Mouse (Mus musculus) forebrain, embryonic 14.5 days (tissue): Measurements from ENCODE around the gene Man1a. TPM values are rescaled to one million over a fixed set of nuclear protein-coding genes. Genes with fewer than 3 reads are reported as not detected.

Experiments used
- ATAC-seq: fragments of 200-750 bp; cut with Nextera tagmentation; 2 replicates; pipeline ENCODE4 v1.8.0; 2017; ENCODE audit warnings: mild to moderate bottlenecking, moderate library complexity
- DNase-seq: peaks from one replicate; pipeline ENCODE4 v3.0.0-alpha.2; 2015; ENCODE audit warnings: low spot score
- H3K27ac ChIP-seq: fragments of 300-500 bp; sonication (generic); 2 replicates; pipeline ENCODE4 v1.5.1; 2014; ENCODE audit warnings: low read depth, mild to moderate bottlenecking, control low read depth, low read length, moderate library complexity
- H3K27me3 ChIP-seq: fragments of 300-500 bp; sonication (generic); replicated peaks from 2 replicates; pipeline ENCODE4 v1.6.1; 2014; ENCODE audit warnings: low read length, control low read depth, mixed read lengths; ENCODE audit not compliant: control insufficient read depth, insufficient read depth
- H3K36me3 ChIP-seq: fragments of 300-500 bp; sonication (generic); 2 replicates; pipeline ENCODE4 v1.6.1; 2014; ENCODE audit warnings: low read length, control low read depth; ENCODE audit not compliant: control insufficient read depth, insufficient read depth
- H3K4me1 ChIP-seq: fragments of 300-500 bp; sonication (generic); 2 replicates; pipeline ENCODE4 v1.6.1; 2014; ENCODE audit warnings: antibody characterized with exemption, low read length, control low read depth; ENCODE audit not compliant: control insufficient read depth, insufficient read depth
- H3K4me2 ChIP-seq: fragments of 300-500 bp; sonication (generic); 2 replicates; pipeline ENCODE4 v1.6.1; 2014; ENCODE audit warnings: mild to moderate bottlenecking, control low read depth, low read length
- H3K4me3 ChIP-seq: fragments of 300-500 bp; sonication (generic); 2 replicates; pipeline ENCODE4 v1.5.1; 2014; ENCODE audit warnings: low read depth, low read length, control low read depth
- H3K9ac ChIP-seq: fragments of 300-500 bp; sonication (generic); 2 replicates; pipeline ENCODE4 v1.6.1; 2014; ENCODE audit warnings: mild to moderate bottlenecking, low read length, control low read depth, moderate library complexity
- H3K9me3 ChIP-seq: fragments of 300-500 bp; sonication (generic); replicated peaks from 2 replicates; pipeline ENCODE4 v1.6.1; 2016; ENCODE audit warnings: low read length, control low read depth, mixed read lengths; ENCODE audit not compliant: control insufficient read depth
- WGBS: fragments of 180-500 bp; shearing (Covaris S2); extraction: QIAGEN DNeasy Blood & Tissue Kit; methylation state at CpG from one replicate; pipeline ENCODE4 v1.1.7; 2014; 5-methylcytosine and 5-hydroxymethylcytosine counted together
- polyA plus RNA-seq: library from polyadenylated mRNA; unstranded; fragments of >200 nt; fragmentation: Nextera tagmentation; extraction: Ambion mirVana; gene quantifications from 2 replicates; pipeline ENCODE4 v1.2.1, GENCODE M21; 2014

Gene Man1a
- polyA plus RNA-seq, 1 experiment from 2014 or later, result 2.0 TPM

DNA sequence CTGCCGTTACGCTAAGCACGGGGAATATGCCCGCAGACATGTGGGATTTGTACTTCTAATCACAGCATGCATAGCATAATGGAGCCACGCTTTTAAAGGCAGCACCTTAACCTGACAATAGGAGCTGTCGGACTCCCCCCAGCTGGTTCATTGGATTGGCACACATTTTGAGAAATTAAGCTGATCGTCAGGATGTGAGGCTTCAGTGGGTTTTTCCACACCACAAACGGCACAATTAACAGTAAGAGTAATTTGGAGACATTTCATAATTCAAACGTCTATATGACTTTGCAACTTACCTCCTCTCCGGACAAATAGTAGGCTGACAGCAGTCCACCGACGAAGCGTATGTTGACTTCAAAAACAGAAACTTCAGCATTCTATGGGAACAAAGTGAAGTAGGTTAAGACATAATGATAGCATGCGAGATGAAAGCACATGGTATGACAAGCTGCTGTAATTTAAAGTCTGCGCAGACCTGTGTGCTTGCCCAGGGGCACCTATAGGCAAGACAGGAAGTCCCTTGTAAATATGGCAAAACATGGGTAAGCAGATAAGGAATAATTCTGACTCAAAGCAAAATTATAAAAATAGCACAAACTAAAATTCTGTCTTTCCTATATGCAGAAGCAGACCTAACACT lies 62.2 kb downstream of the Man1a start:
- 70% methylated on average over 15 of the region's 15 CpGs for WGBS
- no peak overlapping the region for H3K4me2 ChIP-seq

DNA sequence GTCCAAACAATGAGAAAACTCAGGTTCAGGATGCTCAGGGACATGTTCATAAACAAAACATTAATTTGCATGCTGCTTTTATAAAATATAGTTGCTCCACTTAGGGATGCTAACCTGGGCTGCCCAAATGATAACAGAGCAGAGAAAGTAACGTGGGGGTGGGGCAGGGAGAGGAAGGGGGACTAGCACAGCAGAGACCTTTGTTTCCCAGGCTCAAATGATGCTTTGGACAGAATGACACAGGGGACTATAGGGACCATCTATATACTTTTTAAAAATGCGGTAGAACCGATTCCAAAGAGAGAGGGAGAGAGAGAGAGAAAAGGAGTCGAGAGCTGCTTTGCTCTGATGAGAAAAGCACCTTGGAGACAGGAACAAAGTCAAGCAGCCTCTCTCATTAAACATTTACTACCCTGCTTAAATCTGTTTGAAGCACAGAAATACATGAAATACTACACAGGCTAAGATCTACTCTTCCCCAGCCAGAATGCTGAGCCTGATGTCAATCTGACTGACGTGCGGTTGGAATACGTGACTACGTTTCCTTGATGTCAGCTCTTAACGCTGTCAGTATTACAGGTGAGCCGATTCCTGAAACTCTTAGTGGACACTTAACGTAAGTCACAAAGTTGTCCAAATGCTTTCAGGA lies 63.1 kb downstream of the Man1a start:
- DNase-seq, result no peak
- H3K27me3 ChIP-seq, result no peaks in the 10 kb centered on the region

More for the DNA sequence above, 62.2 kb downstream of the Man1a start:
- DNase-seq, result no peak
- no peak for ATAC-seq
- Histone ChIP-seq H3K9ac (no peak overlapping the region), H3K27me3 (no peaks in the 10 kb centered on the region), H3K4me3 (no peak overlapping the region), H3K9me3 (no peaks in the 10 kb centered on the region), H3K4me1 (no peaks in the 10 kb centered on the region), H3K36me3 (no peaks in the 10 kb centered on the region), H3K27ac (no peak overlapping the region)

DNA sequence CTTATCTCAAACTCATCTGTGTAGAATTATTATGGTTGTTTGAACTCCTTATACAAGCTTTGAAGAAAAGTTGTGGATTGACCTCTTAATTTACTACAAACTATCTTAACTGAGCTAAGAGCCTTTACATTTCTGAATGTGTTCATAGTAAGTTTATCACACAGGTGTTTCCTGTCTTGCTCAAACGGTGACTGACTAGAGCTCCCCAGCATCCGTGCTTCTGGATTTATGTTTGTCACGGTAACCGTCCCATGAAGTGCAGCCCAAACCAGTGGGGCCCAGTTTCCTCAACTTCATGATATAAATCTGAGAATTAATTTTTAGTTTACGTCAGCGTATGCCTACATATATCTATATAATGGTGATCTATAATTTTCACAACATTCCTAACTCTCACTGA lies 67.3 kb downstream of the Man1a start:
- no peak overlapping the region for H3K9ac ChIP-seq
- no peaks in the 10 kb centered on the region for H3K4me1 ChIP-seq
- H3K27me3 ChIP-seq, result no peaks in the 10 kb centered on the region
- H3K4me2 ChIP-seq, result no peak overlapping the region
- no peaks in the 10 kb centered on the region for H3K9me3 ChIP-seq
- no peak overlapping the region for H3K27ac ChIP-seq
- 96% methylated on average over 6 of the region's 6 CpGs for WGBS
- ATAC-seq, result no peak
- no peak overlapping the region for H3K4me3 ChIP-seq
- no peaks in the 10 kb centered on the region for H3K36me3 ChIP-seq
- DNase-seq, result no peak

More for the DNA sequence above, 63.1 kb downstream of the Man1a start:
- ATAC-seq, result no peak
- Histone ChIP-seq H3K9ac (no peak overlapping the region), H3K36me3 (no peaks in the 10 kb centered on the region), H3K4me3 (no peak overlapping the region), H3K27ac (no peak overlapping the region), H3K4me1 (no peaks in the 10 kb centered on the region), H3K9me3 (no peaks in the 10 kb centered on the region), H3K4me2 (no peak overlapping the region)
- WGBS, result 82% methylated on average over 11 of the region's 11 CpGs

DNA sequence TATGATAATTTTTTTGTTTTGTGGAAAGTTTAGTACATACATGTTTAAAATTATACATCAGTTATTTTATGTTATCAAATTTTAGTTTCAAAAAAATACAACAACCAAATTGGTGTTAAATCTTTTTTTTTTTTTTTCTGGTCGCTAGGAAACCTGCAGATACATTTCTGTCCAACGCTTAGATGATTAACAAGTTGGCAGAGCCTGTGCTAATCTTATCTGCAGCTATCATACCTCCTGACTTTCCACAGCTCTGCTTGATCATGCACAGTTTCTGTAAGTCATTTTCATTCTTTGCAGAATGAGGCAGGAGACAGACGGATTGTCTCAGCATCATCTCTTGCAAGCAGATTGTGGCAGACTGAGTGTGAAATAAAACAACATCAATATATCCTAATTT lies 69.5 kb downstream of the Man1a start:
- Histone ChIP-seq H3K4me3 (no peak overlapping the region), H3K9ac (no peak overlapping the region), H3K27ac (no peak overlapping the region), H3K36me3 (no peaks in the 10 kb centered on the region), H3K27me3 (no peaks in the 10 kb centered on the region), H3K4me2 (no peak overlapping the region), H3K4me1 (no peaks in the 10 kb centered on the region), H3K9me3 (no peaks in the 10 kb centered on the region)
- ATAC-seq (no peak), DNase-seq (no peak)
- WGBS, result 89% methylated on average over 3 of the region's 3 CpGs

DNA sequence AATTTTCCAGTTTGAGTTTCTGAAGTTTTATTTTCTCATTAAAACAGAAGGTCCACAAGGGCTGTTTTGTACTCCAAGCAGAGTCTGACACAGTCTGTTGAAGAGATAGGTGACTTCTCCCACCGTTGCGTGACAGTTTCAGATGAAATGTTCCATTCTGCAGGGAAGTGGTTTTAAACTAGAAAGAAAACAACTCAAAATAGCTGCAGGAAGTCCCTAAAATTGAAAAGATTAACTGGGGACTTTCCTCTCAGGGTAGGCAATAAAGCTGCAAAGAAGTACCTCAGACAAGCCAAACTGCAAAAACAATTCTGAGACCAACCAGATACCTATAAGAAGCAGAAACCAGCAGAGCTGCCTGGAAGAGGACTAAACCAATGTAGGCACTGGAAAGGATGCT lies 70.6 kb downstream of the Man1a start:
- Histone ChIP-seq H3K9me3 (no peaks in the 10 kb centered on the region), H3K36me3 (no peaks in the 10 kb centered on the region), H3K27me3 (no peaks in the 10 kb centered on the region), H3K27ac (no peak overlapping the region), H3K4me3 (no peak overlapping the region), H3K4me1 (no peaks in the 10 kb centered on the region), H3K4me2 (no peak overlapping the region), H3K9ac (no peak overlapping the region)
- no peak for ATAC-seq
- 95% methylated on average over 2 of the region's 2 CpGs for WGBS
- DNase-seq, result no peak

GRCm38 (mm10) chr10:54002936-54003335 lies 73.5 kb downstream of the Man1a start:
- no peaks in the 10 kb centered on the region for H3K36me3 ChIP-seq
- DNase-seq (no peak), ATAC-seq (no peak)
- no peak overlapping the region for H3K4me3 ChIP-seq
- no peak overlapping the region for H3K9ac ChIP-seq
- H3K4me1 ChIP-seq, result no peaks in the 10 kb centered on the region
- no peak overlapping the region for H3K4me2 ChIP-seq
- 94% methylated on average over 2 of the region's 2 CpGs for WGBS
- no peaks in the 10 kb centered on the region for H3K9me3 ChIP-seq
- no peaks in the 10 kb centered on the region for H3K27me3 ChIP-seq
- no peak overlapping the region for H3K27ac ChIP-seq

- WGBS, result 96% methylated on average over 13 of the region's 13 CpGs
- Histone ChIP-seq H3K4me1 (no peaks in the 10 kb centered on the region), H3K9me3 (no peaks in the 10 kb centered on the region), H3K4me2 (no peak overlapping the region), H3K36me3 (no peaks in the 10 kb centered on the region), H3K27ac (no peak overlapping the region), H3K9ac (no peak overlapping the region), H3K4me3 (no peak overlapping the region), H3K27me3 (no peaks in the 10 kb centered on the region)
- DNase-seq (no peak), ATAC-seq (no peak)
Measured at GRCm38 (mm10) chr10:53997301-53997700, 79.1 kb downstream of the Man1a start.

DNA sequence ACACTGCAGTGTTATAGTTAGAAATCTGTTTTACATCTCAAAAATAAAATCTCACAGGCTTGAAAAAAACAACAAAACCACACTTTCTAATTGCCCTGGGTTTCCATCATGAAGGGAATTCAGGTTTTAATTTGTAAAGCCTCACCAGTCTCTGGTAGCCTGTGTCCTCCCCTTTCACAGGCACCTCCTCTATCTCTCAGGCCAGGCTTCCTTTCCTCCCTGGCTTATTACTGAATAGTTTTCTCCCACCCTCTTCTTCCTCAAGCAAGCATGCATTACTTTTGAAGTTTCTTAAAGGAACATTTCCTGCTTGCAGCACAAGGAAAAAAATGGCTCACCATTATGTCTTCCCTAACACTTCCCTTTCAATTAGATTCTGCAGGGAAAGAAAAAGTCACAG lies 80.2 kb downstream of the Man1a start:
- no peaks in the 10 kb centered on the region for H3K4me1 ChIP-seq
- H3K27ac ChIP-seq, result no peak overlapping the region
- H3K4me3 ChIP-seq, result no peak overlapping the region
- DNase-seq (peak; percentile 33), ATAC-seq (no peak)
- H3K4me2 ChIP-seq, result no peak overlapping the region
- H3K36me3 ChIP-seq, result no peaks in the 10 kb centered on the region
- no peak overlapping the region for H3K9ac ChIP-seq
- no peaks in the 10 kb centered on the region for H3K9me3 ChIP-seq
- H3K27me3 ChIP-seq, result no peaks in the 10 kb centered on the region

DNA sequence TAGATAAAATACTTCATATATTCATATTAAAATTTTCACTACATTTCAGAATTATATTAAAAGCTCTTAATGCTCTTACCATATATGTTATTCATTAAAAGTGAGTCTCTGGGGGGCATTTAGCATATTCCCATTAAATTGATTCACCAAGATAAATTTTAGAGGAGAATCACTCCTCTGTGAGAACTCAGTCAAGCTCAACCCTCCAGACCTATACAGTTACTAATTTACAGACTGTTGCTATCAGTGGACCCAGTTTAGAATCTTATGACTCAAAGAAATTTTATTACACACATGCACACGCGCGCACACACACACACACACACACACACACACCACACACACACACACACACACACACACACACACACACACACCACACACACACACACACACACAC lies 81.8 kb downstream of the Man1a start:
- Histone ChIP-seq H3K4me1 (no peaks in the 10 kb centered on the region), H3K36me3 (no peaks in the 10 kb centered on the region), H3K27ac (no peak overlapping the region), H3K4me3 (no peak overlapping the region), H3K9me3 (no peaks in the 10 kb centered on the region), H3K9ac (no peak overlapping the region), H3K27me3 (no peaks in the 10 kb centered on the region), H3K4me2 (no peak overlapping the region)
- WGBS, result 98% methylated on average over 3 of the region's 3 CpGs
- DNase-seq, result no peak
- ATAC-seq, result no peak
